Mouse (Mus musculus) heart, embryonic 10.5 days (tissue): ENCODE data around the gene Tmem86b. TPM values are rescaled to one million over a fixed set of nuclear protein-coding genes. Genes with fewer than 3 reads are reported as not detected.
A peak's percentile ranks its signal among the peaks of the same experiment; 100 is the strongest.
"Not testable (repeated sequence)": the region's sequence is repeated elsewhere in the genome, so short reads cannot be mapped to it uniquely, and the experiment has no call there.

ENCODE experiments used
- DNase-seq: peaks from one replicate; pipeline ENCODE4 v3.0.0-alpha.2; 2017; ENCODE audit warnings: low spot score
- H3K27ac ChIP-seq: fragments of 300-500 bp; sonication (generic); 2 replicates; pipeline ENCODE4 v1.5.1; 2016; ENCODE audit warnings: mild to moderate bottlenecking
- H3K27me3 ChIP-seq: fragments of 300-500 bp; sonication (generic); 2 replicates; pipeline ENCODE4 v1.6.1; 2016; ENCODE audit warnings: mild to moderate bottlenecking; ENCODE audit not compliant: poor library complexity, insufficient read depth, severe bottlenecking
- H3K36me3 ChIP-seq: fragments of 300-500 bp; sonication (generic); 2 replicates; pipeline ENCODE4 v1.6.1; 2016; ENCODE audit warnings: mild to moderate bottlenecking, moderate library complexity
- H3K4me1 ChIP-seq: fragments of 300-500 bp; sonication (generic); 2 replicates; pipeline ENCODE4 v1.6.1; 2016; ENCODE audit warnings: mild to moderate bottlenecking
- H3K4me3 ChIP-seq: fragments of 300-500 bp; sonication (generic); 2 replicates; pipeline ENCODE4 v1.5.1; 2016; ENCODE audit warnings: mild to moderate bottlenecking, moderate library complexity
- H3K9me3 ChIP-seq: fragments of 300-500 bp; sonication (generic); 2 replicates; pipeline ENCODE4 v1.6.1; 2016; ENCODE audit warnings: mild to moderate bottlenecking, moderate library complexity
- WGBS: fragments of 180-500 bp; shearing (Covaris S2); methylation state at CpG from one replicate; pipeline ENCODE4 v1.1.7; 2016; 5-methylcytosine and 5-hydroxymethylcytosine counted together
- microRNA-seq: library from miRNA; unstranded; fragments of <30 nt; microRNA quantifications from one replicate; pipeline ENCODE4, GENCODE M21; 2017
- polyA plus RNA-seq: library from polyadenylated mRNA; unstranded; fragments of >200 nt; fragmentation: Nextera tagmentation; extraction: Ambion mirVana; gene quantifications from 2 replicates; pipeline ENCODE4 v1.2.1, GENCODE M21; 2016

Gene Tmem86b
- polyA plus RNA-seq, 1 experiment from 2014 or later, result 4.4 TPM

GRCm38 (mm10) chr7:4611921-4612341, 19.3 kb downstream of the Tmem86b start:
- H3K9me3 ChIP-seq, result no peaks in the 10 kb centered on the region
- DNase-seq, result no peak
- no peak overlapping the region for H3K4me3 ChIP-seq
- H3K4me1 ChIP-seq, result no peaks in the 10 kb centered on the region
- H3K36me3 ChIP-seq, result no peaks in the 10 kb centered on the region
- 65% methylated on average over 12 of the region's 12 CpGs for WGBS
- H3K27me3 ChIP-seq, result no peaks in the 10 kb centered on the region
- H3K27ac ChIP-seq, result no peak overlapping the region

GRCm38 (mm10) chr7:4611511-4611910, 19.7 kb downstream of the Tmem86b start:
- no peaks in the 10 kb centered on the region for H3K27me3 ChIP-seq
- no peak overlapping the region for H3K27ac ChIP-seq
- H3K9me3 ChIP-seq, result no peaks in the 10 kb centered on the region
- no peak overlapping the region for H3K4me3 ChIP-seq
- no peaks in the 10 kb centered on the region for H3K36me3 ChIP-seq
- H3K4me1 ChIP-seq, result no peaks in the 10 kb centered on the region
- 73% methylated on average over 12 of the region's 12 CpGs for WGBS
- peak; percentile 48 for DNase-seq

- Histone ChIP-seq H3K36me3 (no peaks in the 10 kb centered on the region), H3K9me3 (no peaks in the 10 kb centered on the region), H3K27me3 (no peaks in the 10 kb centered on the region), H3K4me3 (no peak overlapping the region), H3K27ac (no peak overlapping the region), H3K4me1 (no peaks in the 10 kb centered on the region)
- peak; percentile 56 for DNase-seq
- WGBS, result 65% methylated on average over 5 of the region's 5 CpGs
Measured at GRCm38 (mm10) chr7:4608002-4608401, 23.2 kb downstream of the Tmem86b start.

GRCm38 (mm10) chr7:4603873-4604272, 27.3 kb downstream of the Tmem86b start, which contains the start of gene Ptprh:
TSS of gene Ptprh (minus strand) at chr7:4604041.
- H3K4me3 ChIP-seq, result no peak within 1 kb of the TSS
- no peak within 1 kb of the TSS for H3K27ac ChIP-seq
- peaks cover 4% of the 10 kb centered on the region; the same call in 1 of the 2 replicates for H3K4me1 ChIP-seq
- 70% methylated on average over 6 of the region's 6 CpGs for WGBS
- H3K27me3 ChIP-seq, result no peaks in the 10 kb centered on the region
- no peaks in the 10 kb centered on the region for H3K9me3 ChIP-seq
- no peak for DNase-seq
- no peaks in the 10 kb centered on the region for H3K36me3 ChIP-seq

GRCm38 (mm10) chr7:4602969-4603368, 28.3 kb downstream of the Tmem86b start:
- WGBS, result 83% methylated on average over 6 of the region's 6 CpGs
- no peak overlapping the region for H3K4me3 ChIP-seq
- H3K9me3 ChIP-seq, result no peaks in the 10 kb centered on the region
- no peaks in the 10 kb centered on the region for H3K36me3 ChIP-seq
- no peaks in the 10 kb centered on the region for H3K27me3 ChIP-seq
- no peak for DNase-seq
- no peak overlapping the region for H3K27ac ChIP-seq
- peaks cover 4% of the 10 kb centered on the region; the same call in 1 of the 2 replicates for H3K4me1 ChIP-seq

- 67% methylated on average over 4 of the region's 4 CpGs for WGBS
- DNase-seq, H3K4me1 ChIP-seq, H3K27ac ChIP-seq, H3K4me3 ChIP-seq, H3K36me3 ChIP-seq, H3K9me3 ChIP-seq, H3K27me3 ChIP-seq: not testable (repeated sequence)
Measured at GRCm38 (mm10) chr7:4597046-4597445, 34.2 kb downstream of the Tmem86b start.

GRCm38 (mm10) chr7:4581481-4581880, 49.7 kb downstream of the Tmem86b start:
- H3K9me3 ChIP-seq, H3K36me3 ChIP-seq, H3K4me1 ChIP-seq, H3K27me3 ChIP-seq, DNase-seq, H3K27ac ChIP-seq, H3K4me3 ChIP-seq: not testable (repeated sequence)
- WGBS, result 73% methylated on average over 3 of the region's 3 CpGs

Small RNAs within 50 kb of the gene (microRNA-seq; reads per million reads assigned to microRNA genes)
- not detected for gene Gm23577

Other genes with a start within 250 kb of the Tmem86b start
- 0.35 and 0.57 TPM in 2 replicates for gene Gp6, start 233.7 kb downstream of the Tmem86b start, polyA plus RNA-seq
- gene Rdh13, start 185.8 kb downstream of the Tmem86b start, polyA plus RNA-seq, result 32.9 and 37.0 TPM in 2 replicates
- gene Eps8l1, start 170.7 kb downstream of the Tmem86b start, polyA plus RNA-seq, result 1.7 and 4.6 TPM in 2 replicates
- gene Ppp1r12c, start 129.7 kb downstream of the Tmem86b start, polyA plus RNA-seq, result 30.9 and 46.0 TPM in 2 replicates
- gene Tnnt1, start 115.0 kb downstream of the Tmem86b start, polyA plus RNA-seq, result 97.0 and 167 TPM in 2 replicates
- gene Tnni3, start 107.2 kb downstream of the Tmem86b start, polyA plus RNA-seq, result 960 and 1,463 TPM in 2 replicates
- 0.63 and 0.65 TPM in 2 replicates for gene Dnaaf3, start 99.0 kb downstream of the Tmem86b start, polyA plus RNA-seq
- gene Syt5, start 83.9 kb downstream of the Tmem86b start, polyA plus RNA-seq, result 1.0 and 2.8 TPM in 2 replicates
- gene Ptprh, start 27.4 kb downstream of the Tmem86b start, polyA plus RNA-seq, result not detected in 2 replicates
- 8.7 and 16.0 TPM in 2 replicates for gene Ppp6r1, start 27.6 kb upstream of the Tmem86b start, polyA plus RNA-seq
- gene Hspbp1, start 53.6 kb upstream of the Tmem86b start, polyA plus RNA-seq, result 105 and 118 TPM in 2 replicates
- gene Brsk1, start 59.2 kb upstream of the Tmem86b start, polyA plus RNA-seq, result 0.89 and 1.0 TPM in 2 replicates
- gene Tmem150b, start 93.8 kb upstream of the Tmem86b start, polyA plus RNA-seq, result not detected in 2 replicates
- 76.1 and 77.6 TPM in 2 replicates for gene Kmt5c, start 108.7 kb upstream of the Tmem86b start, polyA plus RNA-seq
- 37.6 and 42.2 TPM in 2 replicates for gene Cox6b2, start 121.7 kb upstream of the Tmem86b start, polyA plus RNA-seq
- gene Fam71e2, start 139.9 kb upstream of the Tmem86b start, polyA plus RNA-seq, result not detected in 2 replicates
- 0.15 and 0.20 TPM in 2 replicates for gene Il11, start 151.4 kb upstream of the Tmem86b start, polyA plus RNA-seq
- gene Tmem190, start 151.5 kb upstream of the Tmem86b start, polyA plus RNA-seq, result 0.34 TPM in 1 of 2 replicates, not detected in the other
- gene Tmem238, start 158.2 kb upstream of the Tmem86b start, polyA plus RNA-seq, result 4.7 and 6.3 TPM in 2 replicates
- 314 and 329 TPM in 2 replicates for gene Rpl28, start 161.5 kb upstream of the Tmem86b start, polyA plus RNA-seq
- gene Ube2s, start 181.2 kb upstream of the Tmem86b start, polyA plus RNA-seq, result 337 and 447 TPM in 2 replicates
- gene Shisa7, start 213.3 kb upstream of the Tmem86b start, polyA plus RNA-seq, result 0.14 TPM in 1 of 2 replicates, not detected in the other
- gene Isoc2b, start 238.8 kb upstream of the Tmem86b start, polyA plus RNA-seq, result 3.9 TPM in 2 replicates
- 1.3 TPM in 2 replicates for gene Isoc2a, start 245.7 kb upstream of the Tmem86b start, polyA plus RNA-seq